Mouse (Mus musculus): ENCODE measurements around the gene Larp1. TPM values are rescaled to one million over a fixed set of nuclear protein-coding genes. Genes with fewer than 3 reads are reported as not detected.
"Not testable (repeated sequence)": the region's sequence is repeated elsewhere in the genome, so short reads cannot be mapped to it uniquely, and the experiment has no call there.

The Larp1 gene
- polyA plus RNA-seq, 1 experiment from 2014 or later = 21.9 TPM

DNA sequence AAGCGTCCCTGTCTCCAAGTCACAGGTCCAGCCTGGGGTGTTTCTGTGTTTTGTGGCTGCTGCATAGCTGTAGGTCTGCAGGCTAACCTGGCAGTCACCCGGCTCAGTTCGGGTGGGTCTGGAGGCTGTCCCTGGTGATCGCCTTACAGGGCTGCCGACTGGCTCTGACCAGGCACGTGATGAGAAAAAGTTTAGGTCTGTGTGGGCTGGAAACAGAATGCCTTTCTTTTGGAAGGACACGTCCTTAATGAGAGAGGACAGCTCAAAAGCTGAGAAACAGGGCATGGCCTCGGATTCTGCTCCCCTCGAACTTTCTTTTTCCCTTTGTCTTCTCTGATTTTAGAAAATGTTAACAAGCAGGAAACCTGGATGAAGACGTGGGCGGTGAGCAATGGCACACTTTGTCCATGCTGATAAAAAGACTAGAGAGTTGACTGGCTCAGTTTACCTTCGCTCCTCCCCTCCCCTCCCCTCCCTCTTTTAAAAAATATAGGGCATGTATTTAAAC is 84.2 kb downstream of the Larp1 start, which contains the start of gene Gm12248:
Gene Gm12248, minus strand, starts transcription at position 114 of the 508 bp plus-strand sequence.
- DNase-seq (ENCODE audit: low spot score) (peak; percentile 63), ATAC-seq (ENCODE audit: low read depth) (peak; percentile 78)
- H3K27me3 ChIP-seq (replicated peaks; ENCODE audit: control insufficient read depth, insufficient read depth, low read length) = no peaks in the 10 kb centered on the region
- no peaks in the 10 kb centered on the region for H3K36me3 ChIP-seq (ENCODE audit: control insufficient read depth, insufficient read depth, low read length)
- H3K9me3 ChIP-seq (ENCODE audit: control insufficient read depth, low read length) = no peaks in the 10 kb centered on the region
- no peak within 1 kb of the TSS for H3K4me3 ChIP-seq (ENCODE audit: low read depth, low read length)
- H3K9ac ChIP-seq (ENCODE audit: low read depth, low read length) = peak within 1 kb of the TSS; percentile 42; the same call in 1 of the 2 replicates
- no peak within 1 kb of the TSS for H3K27ac ChIP-seq (replicated peaks; ENCODE audit: low read depth, low read length)
- WGBS = 13% methylated on average over 12 of the region's 12 CpGs
- H3K4me2 ChIP-seq (ENCODE audit: low read depth, low read length) = peak within 1 kb of the TSS; percentile 44
- no peaks in the 10 kb centered on the region for H3K4me1 ChIP-seq (ENCODE audit: control insufficient read depth, insufficient read depth, low read length)

DNA sequence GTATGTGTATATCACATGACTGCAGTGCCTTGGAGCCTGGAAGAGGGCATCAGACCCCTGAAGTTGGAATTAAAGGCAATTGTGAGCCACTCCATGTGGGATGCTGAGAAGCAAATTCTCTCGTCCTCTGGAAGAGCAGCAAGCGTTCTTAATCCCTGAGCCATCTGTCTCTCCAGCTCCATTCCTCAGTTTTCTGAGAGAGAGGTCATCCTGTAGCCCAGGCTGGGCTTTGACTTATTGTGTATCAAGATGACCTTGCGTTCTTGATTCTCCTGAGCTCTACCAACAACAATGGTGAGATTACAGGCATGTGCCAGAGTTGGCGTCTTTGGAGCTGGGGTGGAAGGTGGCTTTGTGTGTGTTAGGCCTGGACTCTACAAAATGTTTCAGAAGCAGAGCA is 85.9 kb downstream of the Larp1 start:
- Histone ChIP-seq H3K27me3 (replicated peaks; ENCODE audit: control insufficient read depth, insufficient read depth, low read length) (no peaks in the 10 kb centered on the region), H3K4me2 (ENCODE audit: low read depth, low read length) (no peak overlapping the region), H3K36me3 (ENCODE audit: control insufficient read depth, insufficient read depth, low read length) (no peaks in the 10 kb centered on the region), H3K9me3 (ENCODE audit: control insufficient read depth, low read length) (no peaks in the 10 kb centered on the region), H3K27ac (replicated peaks; ENCODE audit: low read depth, low read length) (no peak overlapping the region), H3K4me3 (ENCODE audit: low read depth, low read length) (no peak overlapping the region), H3K9ac (ENCODE audit: low read depth, low read length) (no peak overlapping the region), H3K4me1 (ENCODE audit: control insufficient read depth, insufficient read depth, low read length) (no peaks in the 10 kb centered on the region)
- WGBS = 70% methylated on average over 4 of the region's 4 CpGs
- DNase-seq (ENCODE audit: low spot score) = no peak
- ATAC-seq (ENCODE audit: low read depth) = no peak

DNA sequence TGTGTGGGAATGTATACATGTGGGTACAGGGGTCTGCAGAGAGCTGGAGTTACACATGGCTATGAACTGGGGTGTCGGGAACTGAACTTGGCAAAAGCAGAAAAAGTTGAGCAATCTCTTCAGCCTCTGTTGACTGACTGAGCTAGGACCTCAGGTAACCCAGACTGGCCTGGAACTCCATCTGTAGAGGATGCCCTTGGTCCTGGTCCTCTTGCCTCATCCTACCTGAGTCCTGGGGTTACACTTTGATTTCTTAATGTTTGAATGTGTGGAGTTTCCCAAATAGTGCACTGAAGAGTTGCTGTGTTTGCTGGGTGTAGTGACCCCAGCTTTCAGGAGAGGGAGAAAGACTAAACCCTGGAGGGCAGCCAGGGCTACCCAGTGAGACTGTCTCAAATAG is 86.7 kb downstream of the Larp1 start:
- H3K9ac ChIP-seq (ENCODE audit: low read depth, low read length) = no peak overlapping the region
- ATAC-seq (ENCODE audit: low read depth) = no peak
- no peaks in the 10 kb centered on the region for H3K36me3 ChIP-seq (ENCODE audit: control insufficient read depth, insufficient read depth, low read length)
- H3K27me3 ChIP-seq (replicated peaks; ENCODE audit: control insufficient read depth, insufficient read depth, low read length) = no peaks in the 10 kb centered on the region
- H3K4me3 ChIP-seq (ENCODE audit: low read depth, low read length) = no peak overlapping the region
- no peak overlapping the region for H3K27ac ChIP-seq (replicated peaks; ENCODE audit: low read depth, low read length)
- H3K4me1 ChIP-seq (ENCODE audit: control insufficient read depth, insufficient read depth, low read length) = no peaks in the 10 kb centered on the region
- no peaks in the 10 kb centered on the region for H3K9me3 ChIP-seq (ENCODE audit: control insufficient read depth, low read length)
- no peak overlapping the region for H3K4me2 ChIP-seq (ENCODE audit: low read depth, low read length)
- no peak for DNase-seq (ENCODE audit: low spot score)
- 90% methylated on average over 1 of the region's 1 CpGs for WGBS

DNA sequence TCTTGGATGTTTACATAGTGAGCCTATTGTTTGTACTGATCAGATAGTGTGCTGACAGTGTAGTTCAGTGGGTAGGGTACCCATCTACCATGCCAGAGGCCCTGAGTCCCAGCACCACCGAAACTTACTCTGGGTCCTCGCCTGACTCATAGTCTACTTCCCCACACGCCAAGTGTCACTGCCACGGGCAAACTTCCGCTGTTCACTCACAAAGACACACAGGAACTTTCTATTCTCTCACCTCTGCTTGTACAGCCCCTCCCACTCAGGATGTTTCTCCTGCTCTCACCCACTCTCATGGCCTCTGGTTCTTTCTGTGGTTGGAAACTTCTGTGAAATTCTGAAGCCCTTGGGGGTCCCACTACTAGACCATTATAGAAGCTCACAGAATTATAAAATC is 87.3 kb downstream of the Larp1 start:
- DNase-seq (ENCODE audit: low spot score) (no peak), ATAC-seq (ENCODE audit: low read depth) (no peak)
- Histone ChIP-seq H3K9me3 (ENCODE audit: control insufficient read depth, low read length) (no peaks in the 10 kb centered on the region), H3K4me3 (ENCODE audit: low read depth, low read length) (no peak overlapping the region), H3K36me3 (ENCODE audit: control insufficient read depth, insufficient read depth, low read length) (no peaks in the 10 kb centered on the region), H3K27ac (replicated peaks; ENCODE audit: low read depth, low read length) (no peak overlapping the region), H3K4me2 (ENCODE audit: low read depth, low read length) (no peak overlapping the region), H3K9ac (ENCODE audit: low read depth, low read length) (no peak overlapping the region), H3K27me3 (replicated peaks; ENCODE audit: control insufficient read depth, insufficient read depth, low read length) (no peaks in the 10 kb centered on the region), H3K4me1 (ENCODE audit: control insufficient read depth, insufficient read depth, low read length) (no peaks in the 10 kb centered on the region)
- WGBS = 83% methylated on average over 5 of the region's 5 CpGs

DNA sequence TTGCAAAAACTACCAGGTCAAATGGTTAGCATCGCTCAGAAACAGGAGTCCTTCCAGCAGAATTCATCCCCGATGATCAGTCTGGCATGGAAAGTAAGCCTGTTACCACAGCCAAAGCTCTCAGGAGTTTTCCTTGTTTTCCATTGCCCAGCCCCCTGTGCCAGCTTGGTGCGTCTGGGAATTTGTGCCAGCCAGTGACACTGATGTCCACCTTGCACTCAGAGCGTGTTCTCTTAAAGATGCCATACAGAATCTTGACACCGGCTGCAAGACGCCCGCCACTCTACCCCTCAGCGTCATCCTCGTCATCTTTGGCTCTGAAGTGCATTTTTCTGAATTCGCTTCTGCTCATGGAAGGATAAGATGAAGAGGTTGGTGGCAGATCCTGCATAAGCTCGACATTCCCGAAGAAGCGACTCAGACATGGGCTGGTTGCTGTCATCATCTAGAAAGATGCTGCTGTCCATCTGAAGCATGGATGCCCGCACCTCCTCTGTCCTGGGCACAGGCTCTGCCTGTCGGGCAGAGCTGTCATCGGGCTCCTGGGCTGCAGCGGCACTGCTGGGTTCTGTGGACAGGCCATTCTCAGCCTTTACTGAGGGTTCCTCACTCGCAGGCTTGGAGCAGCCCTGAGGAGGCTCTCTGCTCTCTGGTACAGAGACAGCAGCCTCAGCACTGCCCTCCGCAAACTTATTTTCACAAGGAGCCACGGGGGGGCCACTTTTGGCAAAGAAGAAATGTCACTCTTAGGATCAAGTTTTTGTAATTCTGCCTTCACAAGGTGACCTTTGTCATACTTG is 88.2 kb downstream of the Larp1 start:
- Histone ChIP-seq H3K4me1 (ENCODE audit: control insufficient read depth, insufficient read depth, low read length) (no peaks in the 10 kb centered on the region), H3K4me2 (ENCODE audit: low read depth, low read length) (peak overlapping the region; percentile 76), H3K4me3 (ENCODE audit: low read depth, low read length) (peak overlapping the region; percentile 41; the same call in 1 of the 2 replicates), H3K36me3 (ENCODE audit: control insufficient read depth, insufficient read depth, low read length) (no peaks in the 10 kb centered on the region), H3K9me3 (ENCODE audit: control insufficient read depth, low read length) (no peaks in the 10 kb centered on the region), H3K27ac (replicated peaks; ENCODE audit: low read depth, low read length) (no peak overlapping the region), H3K9ac (ENCODE audit: low read depth, low read length) (no peak overlapping the region), H3K27me3 (replicated peaks; ENCODE audit: control insufficient read depth, insufficient read depth, low read length) (no peaks in the 10 kb centered on the region)
- 45% methylated on average over 20 of the region's 20 CpGs for WGBS
- DNase-seq (ENCODE audit: low spot score) (no peak), ATAC-seq (ENCODE audit: low read depth) (no peak)

DNA sequence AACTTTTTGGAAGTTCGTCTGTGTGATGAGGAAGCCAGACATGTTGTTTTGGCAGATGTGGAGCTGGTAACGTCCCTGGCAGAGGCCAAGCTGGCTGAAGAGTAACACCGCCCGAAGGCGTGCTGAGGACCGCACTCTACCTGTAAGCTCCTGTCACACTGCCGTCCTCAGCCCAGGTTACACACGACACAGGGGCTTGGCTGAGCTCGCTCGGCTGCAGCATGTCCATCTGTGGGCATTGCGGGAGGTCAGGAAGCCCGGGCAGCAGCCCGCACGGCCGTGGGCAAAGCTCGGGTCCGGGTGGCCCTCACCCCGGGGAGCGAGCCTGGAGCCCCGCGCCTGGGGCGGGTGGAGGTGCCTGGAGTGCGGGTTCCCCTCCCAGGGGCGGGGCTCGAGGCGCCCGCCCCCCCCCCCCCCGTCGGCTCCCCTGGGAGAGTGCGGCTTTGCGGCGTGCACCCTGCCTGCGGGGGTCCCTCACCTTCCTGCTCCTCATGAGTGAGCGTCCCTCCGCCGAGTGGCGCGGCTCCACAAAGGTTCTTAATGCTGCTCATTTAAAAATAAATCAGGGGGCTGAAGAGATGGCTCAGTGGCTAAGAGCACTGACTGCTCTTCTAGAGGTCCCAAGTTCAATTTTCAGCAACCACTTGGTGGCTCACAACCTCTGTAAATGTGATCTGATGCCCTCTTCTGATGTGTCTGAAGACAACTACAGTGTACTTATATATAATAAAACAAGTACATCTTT is 88.9 kb downstream of the Larp1 start:
- peak overlapping the region; percentile 55 for H3K9ac ChIP-seq (ENCODE audit: low read depth, low read length)
- no peaks in the 10 kb centered on the region for H3K9me3 ChIP-seq (ENCODE audit: control insufficient read depth, low read length)
- peak; percentile 38; the same call in 1 of the 2 replicates for ATAC-seq (ENCODE audit: low read depth)
- no peaks in the 10 kb centered on the region for H3K36me3 ChIP-seq (ENCODE audit: control insufficient read depth, insufficient read depth, low read length)
- H3K4me3 ChIP-seq (ENCODE audit: low read depth, low read length) = peak overlapping the region; percentile 41
- DNase-seq (ENCODE audit: low spot score) = no peak
- H3K4me1 ChIP-seq (ENCODE audit: control insufficient read depth, insufficient read depth, low read length) = no peaks in the 10 kb centered on the region
- H3K27ac ChIP-seq (replicated peaks; ENCODE audit: low read depth, low read length) = no peak overlapping the region
- 0% methylated on average over 21 of the region's 38 CpGs for WGBS
- H3K4me2 ChIP-seq (ENCODE audit: low read depth, low read length) = peak overlapping the region; percentile 76
- no peaks in the 10 kb centered on the region for H3K27me3 ChIP-seq (replicated peaks; ENCODE audit: control insufficient read depth, insufficient read depth, low read length)

DNA sequence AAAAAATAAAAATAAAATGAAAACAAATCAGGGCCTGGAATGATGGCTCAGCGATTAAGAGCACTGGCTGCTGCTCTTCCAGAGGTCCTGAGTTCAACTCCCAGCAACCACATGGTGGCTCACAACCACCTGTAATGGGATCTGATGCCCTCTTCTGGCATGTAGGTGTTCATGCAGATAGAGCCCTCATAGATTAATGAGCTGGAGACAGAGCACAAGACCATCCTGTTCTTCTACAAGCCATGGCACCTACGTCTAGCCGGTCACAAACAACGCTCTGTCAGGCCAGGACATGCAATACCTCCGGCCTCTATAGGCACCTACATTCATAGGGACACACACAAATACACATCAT is 89.5 kb downstream of the Larp1 start:
- not testable (repeated sequence) for H3K4me3 ChIP-seq (ENCODE audit: low read depth, low read length); H3K9ac ChIP-seq (ENCODE audit: low read depth, low read length); H3K27me3 ChIP-seq (replicated peaks; ENCODE audit: control insufficient read depth, insufficient read depth, low read length); H3K36me3 ChIP-seq (ENCODE audit: control insufficient read depth, insufficient read depth, low read length); H3K27ac ChIP-seq (replicated peaks; ENCODE audit: low read depth, low read length); H3K4me1 ChIP-seq (ENCODE audit: control insufficient read depth, insufficient read depth, low read length); ATAC-seq (ENCODE audit: low read depth); DNase-seq (ENCODE audit: low spot score); H3K9me3 ChIP-seq (ENCODE audit: control insufficient read depth, low read length)
- 64% methylated on average over 5 of the region's 5 CpGs for WGBS
- H3K4me2 ChIP-seq (ENCODE audit: low read depth, low read length) = peak overlapping the region; percentile 76

DNA sequence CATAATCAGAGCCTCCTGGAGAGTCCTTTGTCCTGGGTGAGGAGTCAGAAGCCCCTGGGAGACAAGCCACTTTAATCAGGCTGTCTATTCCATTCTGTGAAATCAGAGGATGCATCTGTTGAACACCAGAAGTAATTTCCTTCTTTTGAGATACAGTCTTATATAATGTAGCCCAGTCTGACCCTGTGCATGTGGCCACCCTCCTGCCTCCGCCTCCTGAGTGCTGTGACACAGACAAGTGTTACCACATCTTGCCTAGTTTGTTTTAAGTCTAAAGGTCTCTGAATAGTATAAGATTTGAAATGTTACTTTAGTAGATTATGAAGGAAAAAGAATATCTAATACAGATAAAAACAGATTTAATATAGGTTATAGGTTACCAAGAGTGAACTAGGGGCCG is 91.1 kb downstream of the Larp1 start:
- H3K27me3 ChIP-seq (replicated peaks; ENCODE audit: control insufficient read depth, insufficient read depth, low read length) = no peaks in the 10 kb centered on the region
- H3K4me2 ChIP-seq (ENCODE audit: low read depth, low read length) = no peak overlapping the region
- DNase-seq (ENCODE audit: low spot score) = no peak
- no peaks in the 10 kb centered on the region for H3K36me3 ChIP-seq (ENCODE audit: control insufficient read depth, insufficient read depth, low read length)
- no peak overlapping the region for H3K27ac ChIP-seq (replicated peaks; ENCODE audit: low read depth, low read length)
- no peak for ATAC-seq (ENCODE audit: low read depth)
- H3K9me3 ChIP-seq (ENCODE audit: control insufficient read depth, low read length) = no peaks in the 10 kb centered on the region
- H3K9ac ChIP-seq (ENCODE audit: low read depth, low read length) = no peak overlapping the region
- WGBS = 92% methylated on average over 2 of the region's 2 CpGs
- peaks cover 5% of the 10 kb centered on the region for H3K4me1 ChIP-seq (ENCODE audit: control insufficient read depth, insufficient read depth, low read length)
- no peak overlapping the region for H3K4me3 ChIP-seq (ENCODE audit: low read depth, low read length)
